Mouse (Mus musculus) CH12.LX (cell line): ENCODE measurements around the gene Trp73. TPM values are rescaled to one million over a fixed set of nuclear protein-coding genes. Genes with fewer than 3 reads are reported as not detected.

ENCODE experiments used
- DNase-seq: peaks from one replicate; pipeline ENCODE4 v3.0.0-alpha.2; 2013; ENCODE audit errors: extremely low read depth
- H3K27ac ChIP-seq: 2 replicates; pipeline ENCODE4 v1.5.1; 2012; ENCODE audit warnings: low read depth, mild to moderate bottlenecking, control low read depth, moderate library complexity; ENCODE audit not compliant: insufficient read depth
- H3K27me3 ChIP-seq: replicated peaks from 2 replicates; pipeline ENCODE3; 2012; ENCODE audit warnings: inconsistent platforms
- H3K36me3 ChIP-seq, 2 experiments: replicated peaks in 1 of 2; 2 replicates each; pipeline versions ENCODE3 to v1.6.1; 2012; ENCODE audit warnings: inconsistent platforms in 1 of 2, low read length in 1 of 2, mild to moderate bottlenecking in 1 of 2, mixed read lengths in 1 of 2, moderate library complexity in 1 of 2; ENCODE audit not compliant: control insufficient read depth in 1 of 2, insufficient read depth in 1 of 2
- H3K4me1 ChIP-seq, 2 experiments: 2 replicates each; pipeline ENCODE4 v1.6.1; 2012; ENCODE audit warnings: inconsistent platforms in 1 of 2, moderate library complexity in 1 of 2; ENCODE audit not compliant: insufficient read depth in 2 of 2, control insufficient read depth in 1 of 2
- H3K4me2 ChIP-seq: 2 replicates; pipeline ENCODE4 v1.6.1; 2012; ENCODE audit warnings: low read depth, mild to moderate bottlenecking, control low read depth; ENCODE audit not compliant: poor library complexity, insufficient read depth, severe bottlenecking
- H3K4me3 ChIP-seq, 3 experiments: fragments of 150-350 bp in 1 of 3; sonication (generic) in 1 of 3; replicated peaks in 1 of 3; 2 replicates each; pipeline versions ENCODE3 to v1.5.1; 2011 to 2012; ENCODE audit warnings: low read depth in 2 of 3, low read length in 2 of 3, mild to moderate bottlenecking in 2 of 3, moderate library complexity in 2 of 3, control low read depth in 1 of 3, improper control_type of control experiment in 1 of 3, inconsistent platforms in 1 of 3, mixed read lengths in 1 of 3; ENCODE audit not compliant: poor library complexity in 1 of 3
- H3K79me2 ChIP-seq: replicated peaks from 2 replicates; pipeline ENCODE4 v1.6.1; 2012; ENCODE audit warnings: mild to moderate bottlenecking, moderate library complexity; ENCODE audit not compliant: control insufficient read depth, poor library complexity, insufficient read depth, severe bottlenecking; ENCODE audit errors: extremely low read depth
- H3K9ac ChIP-seq: 2 replicates; pipeline ENCODE4 v1.6.1; 2012; ENCODE audit warnings: low read depth, mild to moderate bottlenecking, control low read depth, moderate library complexity; ENCODE audit not compliant: insufficient read depth
- H3K9me3 ChIP-seq: replicated peaks from 2 replicates; pipeline ENCODE3; 2012; ENCODE audit warnings: low read length, inconsistent platforms, mixed read lengths
- BHLHE40 ChIP-seq: IDR thresholded peaks from 2 replicates; pipeline ENCODE4 v1.6.1; 2011; ENCODE audit warnings: mild to moderate bottlenecking, low read depth, low read length, improper control_type of control experiment
- CTCF ChIP-seq, 2 experiments: IDR thresholded peaks in 1 of 2; conservative IDR thresholded peaks in 1 of 2; 2 replicates each; pipeline ENCODE4 v1.5.1; 2011 to 2012; ENCODE audit warnings: low read depth in 2 of 2, low read length in 2 of 2, improper control_type of control experiment in 1 of 2, inconsistent platforms in 1 of 2, mild to moderate bottlenecking in 1 of 2, moderate library complexity in 1 of 2
- E2F4 ChIP-seq: IDR thresholded peaks from 2 replicates; pipeline ENCODE4 v1.6.1; 2011; ENCODE audit warnings: low read depth, low read length, improper control_type of control experiment; ENCODE audit not compliant: insufficient replicate concordance
- ELF1 ChIP-seq: IDR thresholded peaks from 2 replicates; pipeline ENCODE4 v1.6.1; 2014; ENCODE audit warnings: low read depth, mild to moderate bottlenecking, inconsistent platforms, low read length, improper control_type of control experiment
- EP300 ChIP-seq: IDR thresholded peaks from 2 replicates; pipeline ENCODE4 v1.6.1; 2011; ENCODE audit warnings: low read length, improper control_type of control experiment
- ETS1 ChIP-seq: conservative IDR thresholded peaks from 2 replicates; pipeline ENCODE4 v1.6.1; 2012; ENCODE audit warnings: low read depth, mild to moderate bottlenecking, inconsistent platforms, low read length, improper control_type of control experiment, moderate library complexity
- GABPA ChIP-seq: IDR thresholded peaks from 2 replicates; pipeline ENCODE4 v1.6.1; 2012; ENCODE audit warnings: low read depth, low read length, improper control_type of control experiment, inconsistent platforms; ENCODE audit not compliant: insufficient replicate concordance
- HCFC1 ChIP-seq: IDR thresholded peaks from 2 replicates; pipeline ENCODE4 v1.6.1; 2012; ENCODE audit warnings: low read depth, mild to moderate bottlenecking, inconsistent platforms, low read length, improper control_type of control experiment
- MAZ ChIP-seq: IDR thresholded peaks from 2 replicates; pipeline ENCODE4 v1.6.1; 2012; ENCODE audit warnings: low read depth, mild to moderate bottlenecking, inconsistent platforms, low read length, improper control_type of control experiment, moderate library complexity
- MEF2A ChIP-seq: IDR thresholded peaks from 2 replicates; pipeline ENCODE4 v1.6.1; 2014; ENCODE audit warnings: low read depth, mild to moderate bottlenecking, inconsistent platforms, low read length, improper control_type of control experiment, borderline replicate concordance
- MYC ChIP-seq: IDR thresholded peaks from 2 replicates; pipeline ENCODE4 v1.6.1; 2011; ENCODE audit warnings: low read depth, mild to moderate bottlenecking, improper control_type of control experiment, low read length
- NRF1 ChIP-seq: IDR thresholded peaks from 2 replicates; pipeline ENCODE4 v1.6.1; 2014; ENCODE audit warnings: low read depth, mild to moderate bottlenecking, inconsistent platforms, low read length, improper control_type of control experiment, moderate library complexity
- PAX5 ChIP-seq: IDR thresholded peaks from 2 replicates; pipeline ENCODE4 v1.6.1; 2012; ENCODE audit warnings: low read length, inconsistent platforms, mixed read lengths
- POLR2A ChIP-seq: IDR thresholded peaks from 2 replicates; pipeline ENCODE4 v1.6.1; 2011; ENCODE audit warnings: low read depth, mild to moderate bottlenecking, improper control_type of control experiment, low read length
- POLR2AphosphoS2 ChIP-seq: IDR thresholded peaks from 2 replicates; pipeline ENCODE4 v1.6.1; 2011; ENCODE audit warnings: low read depth, low read length, improper control_type of control experiment
- RAD21 ChIP-seq: IDR thresholded peaks from 2 replicates; pipeline ENCODE4 v1.6.1; 2011; ENCODE audit warnings: low read depth, mild to moderate bottlenecking, low read length, improper control_type of control experiment, moderate library complexity
- SIN3A ChIP-seq: IDR thresholded peaks from 2 replicates; pipeline ENCODE4 v1.6.1; 2012; ENCODE audit warnings: low read length, improper control_type of control experiment, inconsistent platforms
- SMC3 ChIP-seq: IDR thresholded peaks from 2 replicates; pipeline ENCODE4 v1.6.1; 2011; ENCODE audit warnings: low read depth, low read length, improper control_type of control experiment
- TCF12 ChIP-seq: IDR thresholded peaks from 2 replicates; pipeline ENCODE4 v1.6.1; 2014; ENCODE audit warnings: low read depth, mild to moderate bottlenecking, inconsistent platforms, low read length, improper control_type of control experiment
- ZKSCAN1 ChIP-seq: IDR thresholded peaks from 2 replicates; pipeline ENCODE4 v1.6.1; 2012; ENCODE audit warnings: low read depth, inconsistent platforms, low read length, improper control_type of control experiment, borderline replicate concordance
- ZMIZ1 ChIP-seq: IDR thresholded peaks from 2 replicates; pipeline ENCODE4 v1.6.1; 2012; ENCODE audit warnings: low read depth, mild to moderate bottlenecking, inconsistent platforms, low read length, improper control_type of control experiment
- ZNF384 ChIP-seq: IDR thresholded peaks from 2 replicates; pipeline ENCODE4 v1.6.1; 2012; ENCODE audit warnings: low read depth, low read length, improper control_type of control experiment, inconsistent platforms
- dilution Hi-C: fragments of 300-500 bp; cut with MboI; formaldehyde crosslinking; loops from 2 replicates; pipeline ENCODE4 v1.14.3; 2020; ENCODE audit warnings: low sequenced_read_pairs; ENCODE audit not compliant: extremely low pct_unique_long_range_greater_than_20kb, extremely low pct_ligation_motif_present
- in situ Hi-C: fragments of 300-500 bp; cut with MboI; formaldehyde crosslinking; loops from 3 replicates; pipeline ENCODE4 v1.14.3; 2019; ENCODE audit warnings: low sequenced_read_pairs, low pct_ligation_motif_present, low pct_unique_long_range_greater_than_20kb, mixed read lengths
- polyA plus RNA-seq: library from polyadenylated mRNA; unstranded; fragments of >175 nt; gene quantifications from 2 replicates; pipeline ENCODE4 v1.2.1, GENCODE M21; 2012; ENCODE audit warnings: low read depth; ENCODE audit not compliant: insufficient read length
- total RNA-seq, 2 experiments: library from RNA; depleted of rRNA; stranded (reverse); fragments of 300-350 nt in 1 of 2; fragments of >200 nt in 1 of 2; gene quantifications; 2 replicates each; pipeline ENCODE4 v1.2.3; 2012 to 2014

Trp73 gene
- total and polyA plus RNA-seq, 3 experiments: 14.0 to 34.3 (median 30.0) TPM

- Histone ChIP-seq H3K27ac (no peak overlapping the region), H3K27me3 (peaks cover 3% of the 10 kb centered on the region), H3K4me1 (no peaks in the 10 kb centered on the region; a peak in 1 of 4 replicates), H3K9ac (no peak overlapping the region), H3K79me2 (no peaks in the 10 kb centered on the region), H3K36me3 (peaks cover 21 to 26% of the 10 kb centered on the region in 2 experiments), H3K4me3 (no peak overlapping the region), H3K9me3 (no peaks in the 10 kb centered on the region), H3K4me2 (no peak overlapping the region)
- in situ Hi-C loops: no loop called here
- no peak for TF ChIP-seq NRF1
- TF ChIP-seq RAD21: peak; percentile 63
- no peak for TF ChIP-seq HCFC1
- no peak for TF ChIP-seq EP300
- TF ChIP-seq ETS1: no peak
- TF ChIP-seq BHLHE40: no peak
- no peak for TF ChIP-seq MEF2A
- no peak for TF ChIP-seq MYC
- no peak for TF ChIP-seq ZMIZ1
- no peak for TF ChIP-seq ELF1
- peak in 1 of 2 experiments; percentile 71; a peak in 2 of 4 replicates for TF ChIP-seq CTCF (conservative IDR thresholded peaks at IDR 0.05 in 1 of 2, IDR thresholded peaks at IDR 0.05 in 1 of 2; ENCODE audit: low read depth in 2 of 2, low read length in 2 of 2)
- TF ChIP-seq E2F4: no peak
- TF ChIP-seq SMC3: peak; percentile 55
- TF ChIP-seq GABPA: no peak
- TF ChIP-seq MAZ: no peak
- TF ChIP-seq ZKSCAN1: no peak
- TF ChIP-seq ZNF384: no peak
- no peak for TF ChIP-seq TCF12
- TF ChIP-seq SIN3A: no peak
- TF ChIP-seq PAX5: no peak
- dilution Hi-C loops: no loop called here
- DNase-seq: peak; percentile 39
Measured at GRCm38 (mm10) chr4:154053065-154053464, 86.9 kb downstream of the Trp73 start.

DNA sequence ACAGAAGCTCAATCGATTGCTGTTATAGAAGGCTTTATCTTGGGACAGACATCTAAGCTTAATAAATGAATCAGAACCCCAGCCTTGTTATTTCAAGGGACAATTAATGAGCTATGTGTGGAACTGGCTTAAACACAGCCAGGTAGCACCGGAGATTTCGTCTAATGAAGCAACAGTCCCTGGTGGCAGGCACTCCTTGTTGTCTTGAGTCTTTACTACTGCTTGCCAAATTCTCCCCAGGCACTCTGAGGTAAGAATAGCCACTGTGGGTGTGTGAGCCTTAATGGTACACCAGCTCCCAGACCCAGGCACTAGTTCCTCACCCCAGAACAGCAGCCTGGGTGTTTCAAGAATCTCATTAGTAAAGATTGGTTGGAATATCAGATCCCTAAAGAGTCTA, 88.6 kb downstream of the Trp73 start:
- Histone ChIP-seq H3K4me3 (no peak overlapping the region), H3K9me3 (no peaks in the 10 kb centered on the region), H3K27me3 (peaks cover 17% of the 10 kb centered on the region), H3K27ac (no peak overlapping the region), H3K9ac (no peak overlapping the region), H3K4me2 (no peak overlapping the region), H3K36me3 (peaks cover 4 to 9% of the 10 kb centered on the region in 2 experiments), H3K79me2 (no peaks in the 10 kb centered on the region), H3K4me1 (no peaks in the 10 kb centered on the region; a peak in 1 of 4 replicates)
- TF ChIP-seq ETS1 (no peak), POLR2AphosphoS2 (no peak), POLR2A (no peak), HCFC1 (no peak), E2F4 (no peak)
- no peak for DNase-seq
- in situ Hi-C loops: no loop called here
- dilution Hi-C loops: no loop called here
